Mouse (Mus musculus): ENCODE data around the gene Lrrc25. TPM values are rescaled to one million over a fixed set of nuclear protein-coding genes. Genes with fewer than 3 reads are reported as not detected.

The Lrrc25 gene
- polyA plus RNA-seq, 1 experiment = 1.4 TPM

DNA sequence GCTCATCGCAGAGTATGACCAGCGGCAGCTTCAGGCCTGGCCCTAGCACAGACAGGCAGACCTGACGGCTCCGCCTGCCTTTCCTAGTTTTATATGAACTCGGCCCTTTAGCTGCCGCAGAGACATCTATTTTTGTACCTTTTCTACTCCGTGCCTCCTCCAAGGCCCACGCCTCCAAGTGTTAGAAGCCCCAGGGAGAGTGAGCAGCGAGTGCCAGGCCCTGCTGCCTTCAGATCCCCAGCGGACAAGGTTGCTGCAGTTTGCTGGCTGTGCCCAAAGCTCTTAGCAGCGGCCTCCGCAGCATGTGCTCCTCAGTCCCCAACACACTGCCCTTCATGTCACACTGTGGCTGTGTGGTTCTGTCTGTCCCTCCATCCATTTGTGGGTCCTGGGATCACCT, 24.4 kb upstream of the Lrrc25 start:
- Histone ChIP-seq H3K4me1 (ENCODE audit: control insufficient read depth, insufficient read depth, low read length) (peaks cover 6% of the 10 kb centered on the region; the same call in 1 of the 2 replicates), H3K27ac (ENCODE audit: insufficient read depth, low read length) (peak overlapping the region; percentile 74), H3K4me3 (ENCODE audit: insufficient read depth, low read length) (no peak overlapping the region)
- TF ChIP-seq CTCF (IDR thresholded peaks at IDR 0.05; ENCODE audit: extremely low read depth, insufficient read depth, low read length) (no peak), POLR2A (IDR thresholded peaks at IDR 0.05; ENCODE audit: extremely low read depth, insufficient read depth, low read length) (no peak)

DNA sequence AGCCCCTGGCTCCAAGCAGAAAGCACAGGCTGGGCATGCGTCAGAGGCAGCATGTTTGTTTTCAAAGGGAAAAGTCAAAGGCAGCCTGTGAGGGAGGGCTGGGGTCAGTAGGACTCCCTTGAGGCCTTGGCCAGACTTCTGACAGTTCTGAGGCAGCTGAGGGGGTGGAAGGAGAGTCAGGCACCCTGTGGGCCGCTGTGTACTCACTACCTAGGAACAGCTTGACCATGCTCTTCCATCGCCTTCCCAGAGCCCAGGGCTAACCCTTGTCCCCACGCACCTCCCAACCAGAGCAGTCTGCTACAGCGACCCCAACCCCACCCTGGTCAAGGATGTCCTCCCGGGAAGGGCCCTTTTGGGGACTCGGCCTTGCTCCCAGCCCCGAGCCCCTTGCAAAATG, 22.8 kb upstream of the Lrrc25 start:
- Histone ChIP-seq H3K4me1 (ENCODE audit: control insufficient read depth, insufficient read depth, low read length) (peaks cover 6% of the 10 kb centered on the region; the same call in 1 of the 2 replicates), H3K4me3 (ENCODE audit: insufficient read depth, low read length) (no peak overlapping the region), H3K27ac (ENCODE audit: insufficient read depth, low read length) (peak overlapping the region; percentile 85)
- TF ChIP-seq POLR2A (IDR thresholded peaks at IDR 0.05; ENCODE audit: extremely low read depth, insufficient read depth, low read length) (peak; percentile 27; the same call in 1 of the 2 replicates), CTCF (IDR thresholded peaks at IDR 0.05; ENCODE audit: extremely low read depth, insufficient read depth, low read length) (no peak)

DNA sequence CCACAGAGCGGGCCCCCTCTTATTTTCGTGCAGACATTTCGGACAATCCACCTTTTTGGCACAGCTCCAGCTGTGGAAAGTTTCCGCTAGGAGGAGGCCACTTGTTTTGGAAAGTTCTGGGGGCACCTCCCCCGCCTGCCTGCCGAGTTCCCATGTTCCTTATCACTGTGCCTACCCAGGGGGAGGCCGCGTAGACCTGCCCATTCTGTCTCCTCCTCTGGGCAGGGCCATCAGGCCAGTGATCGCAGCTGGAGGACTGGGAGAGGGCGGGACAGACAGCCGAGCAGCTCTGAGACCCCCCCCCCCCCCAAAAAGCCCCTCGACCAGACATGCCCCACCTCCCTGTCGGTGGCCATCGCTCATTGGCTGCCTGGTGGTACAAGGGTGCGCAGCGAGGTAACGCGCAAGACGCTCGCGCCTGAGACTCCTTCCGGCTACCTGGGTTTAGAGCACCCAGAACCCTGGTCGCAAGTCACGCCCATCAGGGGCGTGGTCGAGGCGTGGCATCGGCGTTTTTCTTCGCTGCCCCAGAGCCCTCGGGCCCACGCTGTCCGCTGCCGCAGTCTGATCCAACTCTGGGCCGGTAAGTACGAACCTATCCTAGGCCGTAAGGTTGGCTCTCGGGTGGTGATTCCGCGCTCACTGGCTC, 21.9 kb upstream of the Lrrc25 start, which contains the start of gene Isyna1:
Gene Isyna1 (plus strand): TSS at position 413 of the 649 bp plus-strand sequence.
- TF ChIP-seq CTCF (IDR thresholded peaks at IDR 0.05; ENCODE audit: extremely low read depth, insufficient read depth, low read length) = no peak
- TF ChIP-seq POLR2A (IDR thresholded peaks at IDR 0.05; ENCODE audit: extremely low read depth, insufficient read depth, low read length) = peak; percentile 56; the same call in 1 of the 2 replicates
- peaks cover 6% of the 10 kb centered on the region; the same call in 1 of the 2 replicates for H3K4me1 ChIP-seq (ENCODE audit: control insufficient read depth, insufficient read depth, low read length)
- H3K4me3 ChIP-seq (ENCODE audit: insufficient read depth, low read length) = peak within 1 kb of the TSS; percentile 44
- H3K27ac ChIP-seq (ENCODE audit: insufficient read depth, low read length) = peak within 1 kb of the TSS; percentile 85

DNA sequence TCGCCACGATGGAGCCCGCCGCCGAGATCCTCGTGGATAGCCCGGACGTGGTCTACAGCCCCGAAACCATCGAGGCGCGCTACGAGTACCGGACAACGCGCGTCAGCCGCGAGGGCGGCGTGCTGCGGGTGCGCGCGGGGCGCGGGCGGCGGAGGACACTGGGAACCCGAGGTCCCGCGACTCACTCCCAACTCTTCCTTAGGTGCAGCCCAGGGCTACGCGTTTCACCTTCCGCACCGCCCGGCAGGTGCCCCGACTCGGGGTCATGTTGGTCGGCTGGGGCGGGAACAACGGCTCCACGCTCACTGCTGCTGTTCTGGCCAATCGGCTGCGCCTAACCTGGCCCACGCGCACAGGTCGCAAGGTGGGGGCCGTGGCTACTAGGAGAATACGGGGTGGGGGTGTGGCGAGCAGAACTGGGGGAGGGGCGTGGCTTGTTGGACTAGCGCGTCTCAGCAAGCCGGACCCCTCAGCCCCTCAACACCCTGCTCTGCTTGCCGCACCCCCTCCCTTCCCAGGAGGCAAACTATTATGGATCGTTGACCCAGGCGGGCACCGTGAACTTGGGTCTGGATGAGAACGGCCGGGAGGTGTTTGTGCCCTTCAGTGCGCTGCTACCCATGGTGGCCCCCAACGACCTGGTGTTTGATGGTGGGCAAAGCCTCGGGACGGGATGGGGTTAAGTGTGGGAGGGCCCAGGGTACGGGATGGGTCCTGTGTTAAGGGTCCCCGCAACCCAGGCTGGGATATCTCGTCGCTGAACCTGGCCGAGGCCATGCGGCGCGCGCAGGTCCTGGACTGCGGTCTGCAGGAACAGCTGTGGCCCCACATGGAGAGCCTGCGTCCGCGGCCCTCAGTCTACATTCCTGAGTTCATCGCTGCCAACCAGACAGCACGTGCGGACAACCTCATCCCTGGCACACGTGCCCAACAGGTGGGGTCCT, 21.1 kb upstream of the Lrrc25 start:
- TF ChIP-seq POLR2A (IDR thresholded peaks at IDR 0.05; ENCODE audit: extremely low read depth, insufficient read depth, low read length) = no peak
- TF ChIP-seq CTCF (IDR thresholded peaks at IDR 0.05; ENCODE audit: extremely low read depth, insufficient read depth, low read length) = no peak
- Histone ChIP-seq H3K27ac (ENCODE audit: insufficient read depth, low read length) (peak overlapping the region; percentile 81), H3K4me1 (ENCODE audit: control insufficient read depth, insufficient read depth, low read length) (peaks cover 6% of the 10 kb centered on the region; the same call in 1 of the 2 replicates), H3K4me3 (ENCODE audit: insufficient read depth, low read length) (peak overlapping the region; percentile 44)

DNA sequence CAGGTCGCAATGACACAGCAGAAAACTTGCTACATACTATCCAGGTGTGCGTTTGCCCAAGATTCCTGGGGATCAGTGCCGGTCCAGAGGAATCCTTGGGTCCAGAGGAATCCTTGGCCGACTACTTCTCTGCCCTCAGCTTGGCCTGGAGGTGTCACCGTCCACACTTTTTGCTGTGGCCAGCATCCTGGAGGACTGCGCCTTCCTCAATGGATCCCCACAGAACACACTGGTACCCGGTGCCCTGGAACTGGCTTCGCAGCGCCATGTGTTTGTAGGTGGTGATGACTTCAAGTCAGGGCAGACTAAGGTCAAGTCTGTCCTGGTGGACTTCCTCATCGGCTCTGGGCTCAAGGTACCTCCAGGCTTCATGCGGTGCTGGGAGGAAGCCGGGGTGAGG, 20.1 kb upstream of the Lrrc25 start:
- TF ChIP-seq CTCF (IDR thresholded peaks at IDR 0.05; ENCODE audit: extremely low read depth, insufficient read depth, low read length) = no peak
- no peak for TF ChIP-seq POLR2A (IDR thresholded peaks at IDR 0.05; ENCODE audit: extremely low read depth, insufficient read depth, low read length)
- no peak overlapping the region for H3K4me3 ChIP-seq (ENCODE audit: insufficient read depth, low read length)
- H3K4me1 ChIP-seq (ENCODE audit: control insufficient read depth, insufficient read depth, low read length) = peaks cover 8% of the 10 kb centered on the region; the same call in 1 of the 2 replicates

DNA sequence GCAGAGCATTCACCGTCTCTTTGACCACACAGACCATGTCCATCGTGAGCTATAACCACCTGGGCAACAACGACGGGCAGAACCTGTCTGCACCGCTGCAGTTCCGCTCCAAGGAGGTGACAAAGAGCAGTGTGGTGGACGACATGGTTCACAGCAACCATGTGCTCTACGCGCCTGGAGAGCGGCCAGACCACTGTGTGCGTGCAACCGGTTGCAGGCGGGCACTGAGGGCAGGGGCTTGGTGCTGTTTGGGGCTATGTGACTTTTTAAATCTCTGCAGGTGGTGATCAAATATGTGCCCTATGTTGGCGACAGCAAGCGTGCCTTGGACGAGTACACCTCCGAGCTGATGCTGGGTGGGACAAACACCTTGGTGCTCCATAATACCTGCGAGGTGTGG, 19.7 kb upstream of the Lrrc25 start:
- Histone ChIP-seq H3K27ac (ENCODE audit: insufficient read depth, low read length) (no peak overlapping the region), H3K4me3 (ENCODE audit: insufficient read depth, low read length) (no peak overlapping the region), H3K4me1 (ENCODE audit: control insufficient read depth, insufficient read depth, low read length) (peaks cover 9% of the 10 kb centered on the region; the same call in 1 of the 2 replicates)
- no peak for TF ChIP-seq POLR2A (IDR thresholded peaks at IDR 0.05; ENCODE audit: extremely low read depth, insufficient read depth, low read length)
- TF ChIP-seq CTCF (IDR thresholded peaks at IDR 0.05; ENCODE audit: extremely low read depth, insufficient read depth, low read length) = no peak

More for the DNA sequence above, 20.1 kb upstream of the Lrrc25 start:
- no peak overlapping the region for H3K27ac ChIP-seq (ENCODE audit: insufficient read depth, low read length)

DNA sequence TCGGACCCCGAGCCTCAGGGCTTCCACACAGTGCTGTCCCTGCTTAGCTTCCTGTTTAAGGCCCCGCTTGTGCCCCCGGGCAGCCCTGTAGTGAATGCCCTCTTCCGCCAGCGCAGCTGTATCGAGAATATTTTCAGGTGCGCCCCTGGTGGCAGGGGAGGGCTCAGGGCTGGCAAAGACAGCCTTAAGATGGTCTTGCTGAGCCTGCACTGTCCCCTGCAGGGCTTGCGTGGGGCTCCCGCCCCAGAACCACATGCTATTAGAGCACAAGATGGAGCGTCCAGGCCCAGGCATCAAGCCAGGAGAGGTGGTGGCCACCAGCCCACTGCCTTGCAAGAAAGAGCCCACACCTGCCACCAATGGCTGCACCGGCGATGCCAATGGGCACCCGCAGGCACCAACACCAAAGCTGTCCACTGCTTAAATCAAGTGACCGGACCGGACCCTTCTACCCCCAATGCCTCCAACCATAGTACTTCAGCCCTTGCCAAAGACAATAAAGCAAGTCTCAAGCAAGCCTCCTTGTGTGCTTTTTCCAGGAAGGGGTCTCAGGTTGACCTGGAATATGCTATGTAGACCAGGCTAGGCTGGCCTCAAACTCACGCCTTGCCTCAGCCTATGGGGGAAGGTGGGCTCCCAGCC, 19.1 kb upstream of the Lrrc25 start:
- H3K4me1 ChIP-seq (ENCODE audit: control insufficient read depth, insufficient read depth, low read length) = peaks cover 4% of the 10 kb centered on the region; the same call in 1 of the 2 replicates
- TF ChIP-seq POLR2A (IDR thresholded peaks at IDR 0.05; ENCODE audit: extremely low read depth, insufficient read depth, low read length) = no peak
- TF ChIP-seq CTCF (IDR thresholded peaks at IDR 0.05; ENCODE audit: extremely low read depth, insufficient read depth, low read length) = no peak
- H3K27ac ChIP-seq (ENCODE audit: insufficient read depth, low read length) = no peak overlapping the region
- H3K4me3 ChIP-seq (ENCODE audit: insufficient read depth, low read length) = no peak overlapping the region; the same call in 1 of the 2 replicates

DNA sequence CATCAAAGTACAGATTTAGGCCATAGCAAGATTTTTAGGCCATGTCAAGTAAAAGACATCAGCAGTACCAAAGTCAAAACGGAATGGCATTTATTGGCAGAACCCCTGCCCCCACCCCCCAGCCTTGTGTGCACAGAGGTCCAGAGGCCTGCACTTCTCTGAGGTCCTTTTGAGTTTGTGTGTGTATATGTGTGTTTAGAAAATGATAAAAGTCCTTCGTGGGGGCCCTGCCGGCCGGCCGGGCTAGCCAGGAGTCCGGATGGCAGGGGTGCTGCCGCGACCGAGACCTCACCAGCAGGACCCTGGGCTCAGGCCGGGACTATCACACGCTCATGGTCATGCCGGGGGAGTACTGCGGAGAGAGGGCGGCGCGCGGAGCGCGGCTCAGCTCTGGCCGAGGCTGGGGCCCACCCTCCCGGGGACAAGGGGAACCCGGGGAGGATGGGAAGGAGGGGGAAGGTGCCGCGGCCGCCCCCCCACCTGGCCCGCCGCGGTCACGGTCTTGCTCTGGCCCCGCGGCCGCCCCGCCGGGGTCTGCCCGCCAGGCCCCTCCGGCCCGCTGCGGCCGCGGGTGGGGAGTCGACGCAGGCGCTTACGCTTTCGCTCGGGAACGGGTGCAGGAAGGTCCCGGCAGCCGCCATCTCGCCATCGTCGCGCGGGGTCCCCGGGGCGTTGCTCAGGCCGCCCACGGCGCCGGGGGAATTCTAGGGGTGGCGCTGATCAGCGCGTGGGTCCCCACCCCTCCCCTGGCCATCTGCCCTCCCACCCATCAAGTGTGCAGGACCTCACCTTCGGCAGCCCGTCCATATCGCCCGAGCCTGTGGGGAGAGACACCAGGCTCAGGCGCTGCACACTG, 18.3 kb upstream of the Lrrc25 start:
- TF ChIP-seq POLR2A (IDR thresholded peaks at IDR 0.05; ENCODE audit: extremely low read depth, insufficient read depth, low read length) (no peak), CTCF (IDR thresholded peaks at IDR 0.05; ENCODE audit: extremely low read depth, insufficient read depth, low read length) (no peak)
- H3K27ac ChIP-seq (ENCODE audit: insufficient read depth, low read length) = no peak overlapping the region
- peak overlapping the region; percentile 3; the same call in 1 of the 2 replicates for H3K4me3 ChIP-seq (ENCODE audit: insufficient read depth, low read length)
- 0 out of 2 replicates have a peak, but pooled peaks cover 3% of the 10 kb centered on the region for H3K4me1 ChIP-seq (ENCODE audit: control insufficient read depth, insufficient read depth, low read length)

Data from cortical plate, adult 2 months (tissue).